Mouse (Mus musculus) T-cell, adult 2 months (primary cell): ENCODE measurements around the gene Bex3.

ENCODE experiments used
- DNase-seq: peaks from one replicate; pipeline ENCODE4 v3.0.0; 2022; ENCODE audit warnings: low spot score

Bex3 gene

GRCm38 (mm10) chrX:136313792-136314564 is 43.9 kb downstream of the Bex3 start:
- no peak for DNase-seq

- DNase-seq = no peak
Observed at GRCm38 (mm10) chrX:136319953-136320352, 49.9 kb downstream of the Bex3 start.
